Mouse (Mus musculus): ENCODE data around the gene Acadm.

The Acadm gene

GRCm38 (mm10) chr3:153913510-153914243 is 30.8 kb downstream of the Acadm start:
- ChIA-PET CTCF (interaction anchor here (0.7 to 1.6 kb wide), 5 partner anchors 9 to 20 kb away, joined by 3 to 7 read pairs (median 4); no protein-coding TSS in a partner anchor), POLR2A (interaction anchor here (0.6 to 39.1 kb wide), 76 partner anchors 1 to 1702 kb away, joined by 3 to 945 read pairs (median 5); partner anchors contain the start of genes Acadm (in 4 of the 4), Lhx8 (in 1 of the 4), Msh4 (in 1 of the 4) and Rabggtb (in 1 of the 4))

- CTCF ChIA-PET, result interaction anchor here (0.6 to 1.6 kb wide), 8 partner anchors 8 to 47 kb away, joined by 3 to 7 read pairs (median 4); partner anchors contain the start of gene Acadm (in 1 of the 4)
- POLR2A ChIA-PET, result interaction anchor here (0.5 to 39.1 kb wide), 90 partner anchors 0 to 1702 kb away, joined by 3 to 945 read pairs (median 4); partner anchors contain the start of genes Acadm (in 4 of the 4), Lhx8 (in 1 of the 4), Msh4 (in 1 of the 4) and Rabggtb (in 1 of the 4)
These were observed 31.6 kb downstream of the Acadm start, which contains the start of gene Rabggtb for GRCm38 (mm10) chr3:153912546-153913509. Gene Rabggtb, minus strand, starts transcription at chr3:153913009.

- CTCF ChIA-PET, result interaction anchor here in 2 of 4 experiments (1.1 to 1.3 kb wide), 2 partner anchors 33 to 48 kb away, joined by 3 to 5 read pairs; partner anchors contain the start of gene Acadm (in 1 of the 2)
- POLR2A ChIA-PET, result interaction anchor here (0.6 to 39.1 kb wide), 51 partner anchors 0 to 1575 kb away, joined by 3 to 945 read pairs (median 6); partner anchors contain the start of genes Acadm (in 3 of the 4), Slc44a5 (in 2 of the 4), Lhx8 (in 1 of the 4) and Msh4 (in 1 of the 4)
These were observed 32.5 kb downstream of the Acadm start for GRCm38 (mm10) chr3:153911882-153912440.

GRCm38 (mm10) chr3:153911197-153911881 is 33.1 kb downstream of the Acadm start:
- ChIA-PET CTCF (no interaction called here), POLR2A (interaction anchor here (0.6 to 39.1 kb wide), 31 partner anchors 1 to 1563 kb away, joined by 3 to 945 read pairs (median 9); partner anchors contain the start of genes Acadm (in 3 of the 4), Cryz (in 1 of the 4), Lhx8 (in 1 of the 4) and Msh4 (in 1 of the 4))

GRCm38 (mm10) chr3:153910489-153910888 is 33.9 kb downstream of the Acadm start:
- ChIA-PET CTCF (no interaction called here), POLR2A (interaction anchor here in 3 of 4 experiments (0.8 to 22.6 kb wide), 14 partner anchors 10 to 1508 kb away, joined by 3 to 945 read pairs (median 24); partner anchors contain the start of genes Acadm (in 3 of the 3), Cryz (in 1 of the 3), Rabggtb (in 1 of the 3) and Tyw3 (in 1 of the 3))

GRCm38 (mm10) chr3:153908919-153909318 is 35.5 kb downstream of the Acadm start:
- CTCF ChIA-PET, result no interaction called here
- POLR2A ChIA-PET, result interaction anchor here (0.6 to 22.6 kb wide), 21 partner anchors 8 to 1573 kb away, joined by 3 to 945 read pairs (median 5); partner anchors contain the start of genes Acadm (in 2 of the 4), Rabggtb (in 1 of the 4) and St6galnac3 (in 1 of the 4)

GRCm38 (mm10) chr3:153906136-153906871 is 38.1 kb downstream of the Acadm start, which contains the start of gene Msh4:
Gene Msh4, minus strand, starts transcription at chr3:153906138.
- POLR2A ChIA-PET, result interaction anchor here (0.7 to 22.6 kb wide), 18 partner anchors 8 to 1511 kb away, joined by 3 to 945 read pairs (median 4); partner anchors contain the start of genes Acadm (in 3 of the 4), Rabggtb (in 1 of the 4) and Zzz3 (in 1 of the 4)
- CTCF ChIA-PET, result no interaction called here

- ChIA-PET CTCF (interaction anchor here (0.6 to 1.8 kb wide), 19 partner anchors 7 to 1612 kb away, joined by 3 to 8 read pairs (median 4); partner anchors contain the start of gene Rabggtb (in 4 of the 4)), POLR2A (interaction anchor here (0.5 to 22.6 kb wide), 34 partner anchors 7 to 1510 kb away, joined by 3 to 945 read pairs (median 4); partner anchors contain the start of genes Acadm (in 3 of the 4), Rabggtb (in 3 of the 4) and Zzz3 (in 1 of the 4))
These were observed 38.9 kb downstream of the Acadm start for GRCm38 (mm10) chr3:153905251-153906135.

- CTCF ChIA-PET, result interaction anchor here (0.6 to 1.8 kb wide), 18 partner anchors 8 to 779 kb away, joined by 3 to 8 read pairs (median 4); partner anchors contain the start of genes Rabggtb (in 4 of the 4) and Acadm (in 1 of the 4)
- POLR2A ChIA-PET, result interaction anchor here (0.5 to 22.6 kb wide), 19 partner anchors 8 to 691 kb away, joined by 3 to 945 read pairs (median 5); partner anchors contain the start of genes Rabggtb (in 3 of the 4) and Acadm (in 2 of the 4)
These were observed 39.8 kb downstream of the Acadm start for GRCm38 (mm10) chr3:153904586-153904985.

GRCm38 (mm10) chr3:153902595-153902994 is 41.8 kb downstream of the Acadm start:
- POLR2A ChIA-PET, result interaction anchor here in 2 of 4 experiments (0.9 to 22.6 kb wide), 3 partner anchors 10 to 45 kb away, joined by 3 to 945 read pairs (median 6); partner anchors contain the start of genes Rabggtb (in 2 of the 2) and Acadm (in 1 of the 2)
- CTCF ChIA-PET, result no interaction called here

- ChIA-PET POLR2A (interaction anchor here in 2 of 4 experiments (1.4 to 22.6 kb wide), 3 partner anchors 8 to 29 kb away, joined by 6 to 945 read pairs (median 9); partner anchors contain the start of genes Rabggtb (in 2 of the 2) and Acadm (in 1 of the 2)), CTCF (no interaction called here)
These were observed 42.5 kb downstream of the Acadm start for GRCm38 (mm10) chr3:153901904-153902303.

- ChIA-PET POLR2A (interaction anchor here in 3 of 4 experiments (0.6 to 4.8 kb wide), 5 partner anchors 9 to 807 kb away, joined by 3 to 54 read pairs (median 3); partner anchors contain the start of genes Rabggtb (in 3 of the 3) and Msh4 (in 1 of the 3)), CTCF (no interaction called here)
These were observed 47.2 kb downstream of the Acadm start for GRCm38 (mm10) chr3:153897216-153897615.

GRCm38 (mm10) chr3:153895454-153895853 is 49.0 kb downstream of the Acadm start:
- POLR2A ChIA-PET, result interaction anchor here (0.6 to 4.8 kb wide), 13 partner anchors 9 to 529 kb away, joined by 3 to 54 read pairs (median 4); partner anchors contain the start of genes Msh4 (in 2 of the 4), Rabggtb (in 2 of the 4) and Acadm (in 1 of the 4)
- CTCF ChIA-PET, result interaction anchor here in 2 of 4 experiments (1.0 to 2.3 kb wide), 2 partner anchors 9 kb away, joined by 3 to 6 read pairs; no protein-coding TSS in a partner anchor

GRCm38 (mm10) chr3:153889188-153889781 is 55.1 kb downstream of the Acadm start:
- CTCF ChIA-PET, result no interaction called here
- POLR2A ChIA-PET, result no interaction called here

Data from embryonic stem cell, embryonic (primary cell).